Mouse (Mus musculus) intestine, embryonic 14.5 days (tissue): ENCODE measurements around the gene Prmt8. TPM values are rescaled to one million over a fixed set of nuclear protein-coding genes. Genes with fewer than 3 reads are reported as not detected.

Experiments used
- ATAC-seq: fragments of 200-750 bp; cut with Nextera tagmentation; replicated peaks from 2 replicates; pipeline ENCODE4 v1.8.0; 2017; ENCODE audit warnings: low read depth, moderate number of reproducible peaks, moderate TSS enrichment, moderate library complexity; ENCODE audit not compliant: low FRiP score, low TSS enrichment
- DNase-seq: peaks from one replicate; pipeline ENCODE4 v3.0.0-alpha.2; 2018; ENCODE audit warnings: low spot score
- H3K27ac ChIP-seq: fragments of 300-500 bp; sonication (generic); 2 replicates; pipeline ENCODE4 v1.5.1; 2014; ENCODE audit warnings: low read depth, mild to moderate bottlenecking, control low read depth
- H3K27me3 ChIP-seq: fragments of 300-500 bp; sonication (generic); replicated peaks from 2 replicates; pipeline ENCODE4 v1.6.1; 2014; ENCODE audit warnings: low read length, control low read depth; ENCODE audit not compliant: control insufficient read depth, insufficient read depth
- H3K36me3 ChIP-seq: fragments of 300-500 bp; sonication (generic); 2 replicates; pipeline ENCODE4 v1.6.1; 2014; ENCODE audit warnings: low read length, control low read depth; ENCODE audit not compliant: control insufficient read depth, insufficient read depth
- H3K4me1 ChIP-seq: fragments of 300-500 bp; sonication (generic); replicated peaks from 2 replicates; pipeline ENCODE4 v1.6.1; 2014; ENCODE audit warnings: low read length, control low read depth, mixed read lengths; ENCODE audit not compliant: control insufficient read depth, insufficient read depth
- H3K4me2 ChIP-seq: fragments of 300-500 bp; sonication (generic); 2 replicates; pipeline ENCODE4 v1.6.1; 2014; ENCODE audit warnings: low read length
- H3K4me3 ChIP-seq: fragments of 300-500 bp; sonication (generic); 2 replicates; pipeline ENCODE4 v1.5.1; 2014; ENCODE audit warnings: low read depth, low read length, control low read depth, mixed read lengths
- H3K9ac ChIP-seq: fragments of 300-500 bp; sonication (generic); 2 replicates; pipeline ENCODE4 v1.6.1; 2014; ENCODE audit warnings: mild to moderate bottlenecking, low read length
- H3K9me3 ChIP-seq: fragments of 300-500 bp; sonication (generic); 2 replicates; pipeline ENCODE4 v1.6.1; 2016; ENCODE audit warnings: low read length, control low read depth; ENCODE audit not compliant: control insufficient read depth
- WGBS: fragments of 180-500 bp; shearing (Covaris S2); extraction: QIAGEN DNeasy Blood & Tissue Kit; methylation state at CpG from one replicate; pipeline ENCODE4 v1.1.7; 2014; 5-methylcytosine and 5-hydroxymethylcytosine counted together
- polyA plus RNA-seq: library from polyadenylated mRNA; unstranded; fragments of >200 nt; fragmentation: Nextera tagmentation; extraction: Ambion mirVana; gene quantifications from 2 replicates; pipeline ENCODE4 v1.2.1, GENCODE M21; 2014

The Prmt8 gene
- polyA plus RNA-seq, 1 experiment from 2014 or later = 0.19 TPM

- DNase-seq (no peak), ATAC-seq (no peak)
- WGBS = 89% methylated on average over 4 of the region's 4 CpGs
- no peak overlapping the region for H3K4me3 ChIP-seq
- H3K9me3 ChIP-seq = no peaks in the 10 kb centered on the region
- H3K27ac ChIP-seq = no peak overlapping the region
- no peaks in the 10 kb centered on the region for H3K27me3 ChIP-seq
- no peaks in the 10 kb centered on the region for H3K36me3 ChIP-seq
- no peak overlapping the region for H3K4me2 ChIP-seq
- no peak overlapping the region for H3K9ac ChIP-seq
- H3K4me1 ChIP-seq = no peaks in the 10 kb centered on the region
Measured at GRCm38 (mm10) chr6:127684981-127685380, 84.3 kb downstream of the Prmt8 start.

GRCm38 (mm10) chr6:127683561-127683960 lies 85.7 kb downstream of the Prmt8 start:
- no peaks in the 10 kb centered on the region for H3K36me3 ChIP-seq
- 56% methylated on average over 8 of the region's 8 CpGs for WGBS
- no peaks in the 10 kb centered on the region for H3K4me1 ChIP-seq

DNA sequence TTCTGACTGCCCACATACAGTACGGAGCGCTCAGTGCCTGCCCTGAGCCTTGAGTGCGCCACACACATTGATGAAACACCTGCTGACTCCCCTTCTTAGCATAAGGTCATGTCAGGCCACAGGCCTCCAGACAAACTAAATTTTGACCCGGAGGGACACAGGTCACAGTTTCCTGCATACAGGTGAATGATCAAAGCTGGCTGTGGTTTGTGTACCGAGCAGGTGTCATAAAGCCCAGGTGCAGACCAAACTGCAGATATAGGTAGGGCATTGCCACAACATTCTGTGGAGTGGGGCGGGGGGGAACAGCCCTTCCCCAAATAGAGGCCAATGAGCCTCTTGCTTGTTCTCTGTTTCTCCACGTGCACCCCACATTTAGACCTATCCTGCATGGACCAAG lies 88.5 kb downstream of the Prmt8 start:
- no peaks in the 10 kb centered on the region for H3K27me3 ChIP-seq
- no peak overlapping the region for H3K9ac ChIP-seq
- ATAC-seq = no peak
- H3K4me3 ChIP-seq = no peak overlapping the region
- no peak overlapping the region for H3K4me2 ChIP-seq
- 75% methylated on average over 7 of the region's 7 CpGs for WGBS
- no peaks in the 10 kb centered on the region for H3K9me3 ChIP-seq
- H3K27ac ChIP-seq = no peak overlapping the region
- no peaks in the 10 kb centered on the region for H3K36me3 ChIP-seq
- no peak for DNase-seq
- no peaks in the 10 kb centered on the region for H3K4me1 ChIP-seq

More at GRCm38 (mm10) chr6:127683561-127683960, 85.7 kb downstream of the Prmt8 start:
- no peaks in the 10 kb centered on the region for H3K9me3 ChIP-seq
- no peak for DNase-seq
- no peak overlapping the region for H3K4me3 ChIP-seq
- H3K9ac ChIP-seq = no peak overlapping the region
- no peaks in the 10 kb centered on the region for H3K27me3 ChIP-seq
- no peak overlapping the region for H3K27ac ChIP-seq
- H3K4me2 ChIP-seq = no peak overlapping the region
- no peak for ATAC-seq

DNA sequence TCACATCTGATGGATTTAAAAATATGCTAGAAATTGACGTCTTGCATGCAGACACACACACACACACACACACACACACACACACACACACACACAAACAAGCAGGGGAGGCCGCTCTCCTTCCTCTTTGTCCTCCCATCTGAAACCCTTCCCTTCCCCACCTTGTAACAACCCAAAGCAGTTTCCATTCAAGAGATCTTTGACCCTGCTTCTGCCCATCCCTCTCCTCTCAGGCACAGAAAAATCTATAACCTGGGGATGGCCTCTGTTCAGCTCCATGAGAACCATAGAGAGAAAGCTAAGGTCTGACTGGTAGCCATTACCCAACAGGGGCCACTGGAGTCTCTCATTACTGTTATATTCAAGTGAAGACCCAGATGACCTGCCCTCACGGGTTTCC lies 90.3 kb downstream of the Prmt8 start:
- Histone ChIP-seq H3K4me2 (no peak overlapping the region), H3K9me3 (no peaks in the 10 kb centered on the region), H3K9ac (no peak overlapping the region), H3K4me3 (no peak overlapping the region), H3K4me1 (no peaks in the 10 kb centered on the region), H3K27ac (no peak overlapping the region), H3K36me3 (no peaks in the 10 kb centered on the region), H3K27me3 (no peaks in the 10 kb centered on the region)
- WGBS = 75% methylated on average over 3 of the region's 3 CpGs
- no peak for DNase-seq
- no peak for ATAC-seq

- no peak overlapping the region for H3K27ac ChIP-seq
- H3K4me2 ChIP-seq = no peak overlapping the region
- H3K4me3 ChIP-seq = no peak overlapping the region
- no peaks in the 10 kb centered on the region for H3K27me3 ChIP-seq
- WGBS = 71% methylated on average over 9 of the region's 9 CpGs
- ATAC-seq = no peak
- no peak for DNase-seq
- H3K9me3 ChIP-seq = no peaks in the 10 kb centered on the region
- H3K9ac ChIP-seq = no peak overlapping the region
- H3K4me1 ChIP-seq = no peaks in the 10 kb centered on the region
- no peaks in the 10 kb centered on the region for H3K36me3 ChIP-seq
Measured at GRCm38 (mm10) chr6:127678320-127678719, 91.0 kb downstream of the Prmt8 start.

DNA sequence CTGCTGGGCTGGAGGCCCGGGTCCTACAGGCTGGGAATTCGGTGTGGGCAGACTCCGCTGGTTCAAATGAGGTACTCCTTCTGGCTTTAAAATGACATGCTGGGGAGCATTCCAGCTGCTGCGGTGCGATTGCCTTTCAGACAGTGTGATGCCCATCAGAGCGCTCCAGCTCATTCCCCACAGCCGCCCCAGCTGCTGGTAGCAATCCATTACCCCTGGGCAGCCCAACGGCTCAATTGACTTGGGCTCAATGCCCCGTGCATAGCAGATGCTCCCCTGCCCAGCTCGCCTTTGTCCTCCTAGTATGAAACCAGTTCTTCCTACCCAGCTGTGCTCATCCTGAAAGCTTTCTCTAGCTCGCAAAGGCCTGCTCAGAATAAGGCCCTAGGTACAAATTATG lies 92.4 kb downstream of the Prmt8 start:
- H3K27me3 ChIP-seq = no peaks in the 10 kb centered on the region

DNA sequence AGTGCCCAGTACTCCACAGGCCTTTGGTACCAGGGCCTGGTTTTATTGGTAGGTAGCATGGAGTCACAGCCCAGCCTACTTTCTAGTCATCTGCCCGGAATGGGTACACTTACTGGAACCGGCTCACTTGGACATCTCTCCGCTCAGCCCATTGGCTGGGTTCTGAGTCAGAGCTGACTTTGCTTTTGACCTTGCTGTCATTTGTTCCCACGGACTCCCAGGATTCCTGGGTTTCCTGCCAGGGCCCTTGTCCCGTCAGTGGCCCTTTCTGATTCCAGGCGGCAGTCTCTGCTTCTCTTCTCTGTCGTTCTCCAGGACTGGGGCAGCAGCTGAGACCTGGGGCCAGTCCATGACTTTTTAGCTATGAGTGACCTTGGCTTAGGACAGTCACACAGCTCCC lies 97.2 kb downstream of the Prmt8 start:
- no peak overlapping the region for H3K27ac ChIP-seq
- 74% methylated on average over 7 of the region's 7 CpGs for WGBS
- H3K4me1 ChIP-seq = no peaks in the 10 kb centered on the region
- H3K4me2 ChIP-seq = no peak overlapping the region
- no peak overlapping the region for H3K4me3 ChIP-seq
- no peak for ATAC-seq
- H3K27me3 ChIP-seq = no peaks in the 10 kb centered on the region
- H3K9me3 ChIP-seq = no peaks in the 10 kb centered on the region
- DNase-seq = no peak
- H3K9ac ChIP-seq = no peak overlapping the region
- no peaks in the 10 kb centered on the region for H3K36me3 ChIP-seq

More for the DNA sequence above, 92.4 kb downstream of the Prmt8 start:
- Histone ChIP-seq H3K4me3 (no peak overlapping the region), H3K4me2 (no peak overlapping the region), H3K4me1 (no peaks in the 10 kb centered on the region), H3K27ac (no peak overlapping the region), H3K9me3 (no peaks in the 10 kb centered on the region), H3K9ac (no peak overlapping the region), H3K36me3 (no peaks in the 10 kb centered on the region)
- DNase-seq (no peak), ATAC-seq (no peak)
- 82% methylated on average over 11 of the region's 11 CpGs for WGBS

DNA sequence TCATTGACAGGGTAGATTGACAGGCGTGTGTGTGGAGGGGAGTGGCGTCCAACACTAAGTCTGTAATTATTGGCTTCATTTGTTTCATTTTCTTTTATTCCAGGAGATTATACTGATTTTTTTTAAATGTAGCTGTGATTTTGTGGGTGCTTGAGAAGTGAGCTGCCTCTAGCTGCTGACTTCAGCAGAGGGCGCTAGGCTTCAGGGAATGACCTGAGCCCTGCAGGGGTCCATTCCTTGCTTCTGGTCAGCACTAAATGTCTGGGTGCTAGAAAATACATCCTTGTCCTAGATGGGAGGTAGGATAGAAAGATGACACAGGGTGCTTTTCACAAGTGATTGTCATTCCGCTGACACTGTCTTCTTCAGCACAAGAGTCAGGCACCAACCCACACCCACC lies 99.2 kb downstream of the Prmt8 start:
- no peak overlapping the region for H3K4me2 ChIP-seq
- no peak overlapping the region for H3K9ac ChIP-seq
- H3K4me1 ChIP-seq = no peaks in the 10 kb centered on the region
- no peaks in the 10 kb centered on the region for H3K9me3 ChIP-seq
- 94% methylated on average over 4 of the region's 4 CpGs for WGBS
- H3K27me3 ChIP-seq = no peaks in the 10 kb centered on the region
- ATAC-seq (no peak), DNase-seq (no peak)
- H3K27ac ChIP-seq = no peak overlapping the region
- H3K4me3 ChIP-seq = no peak overlapping the region
- no peaks in the 10 kb centered on the region for H3K36me3 ChIP-seq

- Histone ChIP-seq H3K9me3 (no peaks in the 10 kb centered on the region), H3K27ac (no peak overlapping the region), H3K9ac (no peak overlapping the region), H3K4me1 (no peaks in the 10 kb centered on the region), H3K27me3 (no peaks in the 10 kb centered on the region), H3K4me2 (no peak overlapping the region), H3K4me3 (no peak overlapping the region), H3K36me3 (no peaks in the 10 kb centered on the region)
- DNase-seq (no peak), ATAC-seq (no peak)
- 84% methylated on average over 4 of the region's 4 CpGs for WGBS
Measured at GRCm38 (mm10) chr6:127669313-127669712, 100.0 kb downstream of the Prmt8 start.
